Mouse (Mus musculus) 3T3-L1 (cell line): Measurements from ENCODE around the gene Mif4gd.

ENCODE experiments used
- DNase-seq: peaks from one replicate; pipeline ENCODE4 v3.0.0-alpha.2; 2015; ENCODE audit warnings: low read depth, low spot score

Mif4gd gene

GRCm38 (mm10) chr11:115613138-115613945 lies 573 bp upstream of the Mif4gd start:
- DNase-seq, result no peak

GRCm38 (mm10) chr11:115612059-115612409 lies 735 bp downstream of the Mif4gd start:
- DNase-seq, result peak; percentile 81

- DNase-seq, result no peak
These were observed 1.6 kb downstream of the Mif4gd start for GRCm38 (mm10) chr11:115611173-115611572.

- no peak for DNase-seq
These were observed 3.2 kb downstream of the Mif4gd start for GRCm38 (mm10) chr11:115609576-115609975.

GRCm38 (mm10) chr11:115608421-115609399 lies 4.1 kb downstream of the Mif4gd start:
- no peak for DNase-seq

GRCm38 (mm10) chr11:115606733-115607132 lies 6.0 kb downstream of the Mif4gd start:
- DNase-seq, result no peak

GRCm38 (mm10) chr11:115604304-115604696 lies 8.5 kb downstream of the Mif4gd start:
- DNase-seq, result no peak

GRCm38 (mm10) chr11:115603476-115604303 lies 9.1 kb downstream of the Mif4gd start, which contains the start of the genes Mrps7 and Gga3:
Mrps7 (plus strand) TSS chr11:115603925.
Gga3 (minus strand) TSS chr11:115604051.
- DNase-seq, result peak; percentile 84

GRCm38 (mm10) chr11:115603128-115603475 lies 9.7 kb downstream of the Mif4gd start:
- DNase-seq, result no peak

GRCm38 (mm10) chr11:115601174-115601573 lies 11.6 kb downstream of the Mif4gd start:
- no peak for DNase-seq

- no peak for DNase-seq
These were observed 12.0 kb downstream of the Mif4gd start for GRCm38 (mm10) chr11:115600743-115601142.

GRCm38 (mm10) chr11:115599722-115600121 lies 13.0 kb downstream of the Mif4gd start:
- DNase-seq, result peak; percentile 51

- DNase-seq, result no peak
These were observed 14.5 kb downstream of the Mif4gd start for GRCm38 (mm10) chr11:115598309-115598708.

GRCm38 (mm10) chr11:115595209-115595608 lies 17.6 kb downstream of the Mif4gd start:
- peak; percentile 63 for DNase-seq

- DNase-seq, result no peak
These were observed 22.2 kb downstream of the Mif4gd start for GRCm38 (mm10) chr11:115590526-115591075.

- DNase-seq, result no peak
These were observed 24.8 kb downstream of the Mif4gd start for GRCm38 (mm10) chr11:115587984-115588383.

- DNase-seq, result no peak
These were observed 26.4 kb downstream of the Mif4gd start for GRCm38 (mm10) chr11:115586403-115586802.

- no peak for DNase-seq
These were observed 27.1 kb downstream of the Mif4gd start for GRCm38 (mm10) chr11:115585573-115586100.

- no peak for DNase-seq
These were observed 28.2 kb downstream of the Mif4gd start for GRCm38 (mm10) chr11:115584376-115585073.

- DNase-seq, result no peak
These were observed 29.7 kb downstream of the Mif4gd start for GRCm38 (mm10) chr11:115582913-115583606.
